Mouse (Mus musculus): Measurements from ENCODE around the gene Plcb2.

- TF ChIP-seq POLR2A (IDR thresholded peaks at IDR 0.05; ENCODE audit: borderline replicate concordance, extremely low read depth, insufficient read depth, insufficient read length, poor library complexity, severe bottlenecking) (no peak), CTCF (IDR thresholded peaks at IDR 0.05; ENCODE audit: borderline replicate concordance, extremely low read depth, insufficient read depth, insufficient read length) (no peak)
Observed at GRCm38 (mm10) chr2:118740341-118740740, 12.1 kb upstream of the Plcb2 start.
